In the genomic region with DNA sequence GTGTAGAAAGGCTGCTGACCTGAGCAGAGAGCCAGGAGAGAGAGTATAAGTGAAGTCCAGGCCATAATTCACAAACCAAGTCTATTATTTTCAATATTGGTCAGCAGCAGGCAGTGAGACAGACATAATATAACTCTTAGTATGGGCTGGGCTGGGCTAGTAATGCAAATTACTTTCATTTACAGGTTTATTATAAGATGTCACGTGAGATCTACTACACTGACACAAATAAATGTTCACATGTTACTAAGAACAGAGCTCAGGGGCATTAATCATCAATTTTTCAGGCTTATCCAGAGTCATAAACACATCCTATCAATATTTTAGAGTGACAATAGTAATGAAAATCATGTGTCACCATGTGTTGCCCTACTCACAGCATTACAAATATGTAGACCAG, we compare ENCODE assay signal across 46 mouse cellular contexts. TPM values are rescaled to one million over a fixed set of nuclear protein-coding genes. Genes with fewer than 3 reads are reported as not detected.
"Had no signal": no experiment of that assay in that cellular context is flagged by ENCODE, and none has a peak within 500 bp of the region (broad histone marks: within the 10 kb centered on the region; RNA-seq: fewer than 3 reads in every experiment).

No protein-coding gene starts in this region.

- H3K9me3 ChIP-seq: limb, embryonic 10.5 days; limb, embryonic 12.5 days; limb, embryonic 13.5 days; limb, embryonic 15.5 days; liver, embryonic 12.5 days; liver, embryonic 13.5 days; liver, embryonic 15.5 days; lung, embryonic 15.5 days; megakaryocyte, embryonic 14.5 days; midbrain, embryonic 10.5 days; midbrain, embryonic 12.5 days; midbrain, embryonic 13.5 days; midbrain, embryonic 15.5 days had no signal

- H3K27me3 ChIP-seq: limb, embryonic 12.5 days; limb, embryonic 13.5 days; limb, embryonic 15.5 days; liver, embryonic 12.5 days; liver, embryonic 13.5 days; liver, embryonic 15.5 days; lung, embryonic 15.5 days; megakaryocyte, embryonic 14.5 days; midbrain, embryonic 12.5 days; midbrain, embryonic 13.5 days; midbrain, embryonic 15.5 days had no signal

- H3K4me1 ChIP-seq: limb, embryonic 10.5 days; limb, embryonic 12.5 days; limb, embryonic 13.5 days; limb, embryonic 15.5 days; liver, embryonic 12.5 days; liver, embryonic 13.5 days; liver, embryonic 15.5 days; lung, embryonic 15.5 days; megakaryocyte, embryonic 14.5 days; midbrain, embryonic 10.5 days; midbrain, embryonic 12.5 days; midbrain, embryonic 13.5 days; midbrain, embryonic 15.5 days had no signal

- H3K9ac ChIP-seq: limb, embryonic 12.5 days; limb, embryonic 13.5 days; limb, embryonic 15.5 days; liver, embryonic 12.5 days; liver, embryonic 13.5 days; liver, embryonic 14.5 days; liver, embryonic 15.5 days; liver, postnatal 0 days; lung, embryonic 14.5 days; lung, embryonic 15.5 days; midbrain, embryonic 12.5 days; midbrain, embryonic 13.5 days; midbrain, embryonic 15.5 days had no signal

- H3K27ac ChIP-seq: left cerebral cortex, adult 2 months; limb, embryonic 10.5 days; limb, embryonic 12.5 days; limb, embryonic 13.5 days; limb, embryonic 15.5 days; liver, embryonic 12.5 days; liver, embryonic 13.5 days; liver, embryonic 14.5 days; liver, embryonic 15.5 days; lung, embryonic 15.5 days; macrophage; midbrain, embryonic 10.5 days; midbrain, embryonic 12.5 days; midbrain, embryonic 13.5 days; midbrain, embryonic 15.5 days had no signal

- H3K4me3 ChIP-seq: left cerebral cortex, adult 2 months; limb, embryonic 10.5 days; limb, embryonic 12.5 days; limb, embryonic 13.5 days; limb, embryonic 15.5 days; liver, embryonic 12.5 days; liver, embryonic 13.5 days; liver, embryonic 15.5 days; lung, embryonic 15.5 days; megakaryocyte, embryonic 14.5 days; midbrain, embryonic 10.5 days; midbrain, embryonic 12.5 days; midbrain, embryonic 13.5 days; midbrain, embryonic 15.5 days; myocyte had no signal

- H3K4me2 ChIP-seq: limb, embryonic 12.5 days; limb, embryonic 13.5 days; limb, embryonic 15.5 days; liver, embryonic 11.5 days; liver, embryonic 12.5 days; liver, embryonic 13.5 days; liver, embryonic 15.5 days; lung, embryonic 14.5 days; lung, embryonic 15.5 days; midbrain, embryonic 11.5 days; midbrain, embryonic 12.5 days; midbrain, embryonic 13.5 days; midbrain, embryonic 15.5 days had no signal

- DNase-seq: left cerebral cortex, postnatal 4 days; liver; liver, embryonic 13.5 days; liver, postnatal 0 days; lung, adult 18-20 months; lung, adult 2 months; lung, embryonic 14.5 days; lung, postnatal 10 days; lung, postnatal 14 days; lung, postnatal 36 days; lung, postnatal 4 days; midbrain, embryonic 14.5 days had no signal

- H3K36me3 ChIP-seq: limb, embryonic 10.5 days; limb, embryonic 12.5 days; limb, embryonic 13.5 days; limb, embryonic 15.5 days; liver, embryonic 12.5 days; liver, embryonic 13.5 days; liver, embryonic 15.5 days; lung, embryonic 15.5 days; midbrain, embryonic 10.5 days; midbrain, embryonic 12.5 days; midbrain, embryonic 13.5 days; midbrain, embryonic 15.5 days had no signal

- ATAC-seq: liver, embryonic 12.5 days; liver, postnatal 0 days; lung, postnatal 0 days; midbrain, embryonic 13.5 days; midbrain, embryonic 15.5 days had no signal

RNA-seq across cellular contexts. Expression of gene Olfr164, which starts 53.1 kb away (rescaled TPM):
- total RNA-seq: left cerebral cortex, adult 18-20 months; left cerebral cortex, adult 2 months; left cerebral cortex, adult 8-10 months; left cerebral cortex, postnatal 10 days; left cerebral cortex, postnatal 25 days; left cerebral cortex, postnatal 36 days; left cerebral cortex, postnatal 4 days; liver, adult 2 months; megakaryocyte progenitor cell, adult 5-6 weeks; megakaryocyte, adult 5-6 weeks; megakaryocyte-erythroid progenitor cell, adult 5-6 weeks; midbrain, postnatal 0 days; monocyte, adult 5-6 weeks had no signal
- polyA plus RNA-seq: limb, embryonic 10.5 days; limb, embryonic 11.5 days; limb, embryonic 12.5 days; limb, embryonic 13.5 days; limb, embryonic 14.5 days; limb, embryonic 15.5 days; liver, adult 2 months; liver, embryonic 11.5 days; liver, embryonic 12.5 days; liver, embryonic 13.5 days; liver, embryonic 14.5 days; liver, embryonic 15.5 days; liver, embryonic 16.5 days; lung, adult 2 months; lung, embryonic 14.5 days; lung, embryonic 15.5 days; lung, embryonic 16.5 days; lung, postnatal 0 days; macrophage; midbrain, embryonic 10.5 days; midbrain, embryonic 12.5 days; midbrain, embryonic 13.5 days; midbrain, embryonic 14.5 days; midbrain, embryonic 15.5 days; midbrain, postnatal 0 days; myocyte had no signal
